Mouse (Mus musculus) adrenal gland, postnatal 10 days (tissue): ENCODE results near the gene St13. TPM values are rescaled to one million over a fixed set of nuclear protein-coding genes. Genes with fewer than 3 reads are reported as not detected.

Source experiments
- DNase-seq: peaks from one replicate; pipeline ENCODE4 v3.0.0; 2021; ENCODE audit warnings: mixed read lengths
- long read RNA-seq, 2 experiments: library from polyadenylated mRNA; stranded (forward); transcript quantifications; one replicate each; pipeline ENCODE4 v2.0.0; 2021
- total RNA-seq, 2 experiments: library from RNA; stranded (reverse); gene quantifications; 2 replicates each; pipeline ENCODE4 v1.2.3; 2021

Gene St13
- 100 to 1,000 TPM; 172 to 192 TPM for total RNA-seq
- long read RNA-seq, experiment 1, transcript St13-205 (12 exons, 3,346 nt) = major isoform, 210 of 271 reads
- long read RNA-seq, experiment 1, partial matches to known transcripts = 49 of 271 reads
- long read RNA-seq, experiment 1, other reads (novel, unspliced or antisense) = 12 of 271 reads
- long read RNA-seq, experiment 2, transcript St13-205 (12 exons, 3,346 nt) = major isoform, 82 of 90 reads
- long read RNA-seq, experiment 2, partial matches to known transcripts = 6 of 90 reads
- long read RNA-seq, experiment 2, other reads (novel, unspliced or antisense) = 2 of 90 reads

GRCm38 (mm10) chr15:81399638-81400315 lies at the start of gene St13, which contains the start of gene Xpnpep3:
Gene St13, minus strand, starts transcription at chr15:81400077.
Gene Xpnpep3, plus strand, starts transcription at chr15:81400138.
- peak; percentile 99 for DNase-seq

GRCm38 (mm10) chr15:81448463-81448862 lies 48.6 kb upstream of the St13 start:
- DNase-seq = peak; percentile 79

- DNase-seq = peak; percentile 30
Measured at GRCm38 (mm10) chr15:81439236-81439635, 39.4 kb upstream of the St13 start.

- DNase-seq = no peak
Measured at GRCm38 (mm10) chr15:81438345-81438744, 38.5 kb upstream of the St13 start.

- no peak for DNase-seq
Measured at GRCm38 (mm10) chr15:81431195-81431594, 31.3 kb upstream of the St13 start.

GRCm38 (mm10) chr15:81427947-81428346 lies 28.1 kb upstream of the St13 start:
- DNase-seq = no peak

- DNase-seq = no peak
Measured at GRCm38 (mm10) chr15:81425311-81425710, 25.4 kb upstream of the St13 start.

- DNase-seq = no peak
Measured at GRCm38 (mm10) chr15:81422156-81422681, 22.3 kb upstream of the St13 start.

- no peak for DNase-seq
Measured at GRCm38 (mm10) chr15:81421454-81421853, 21.6 kb upstream of the St13 start.

GRCm38 (mm10) chr15:81418065-81418464 lies 18.2 kb upstream of the St13 start:
- DNase-seq = no peak

GRCm38 (mm10) chr15:81416763-81417310 lies 17.0 kb upstream of the St13 start:
- peak; percentile 78 for DNase-seq

GRCm38 (mm10) chr15:81408199-81408598 lies 8.3 kb upstream of the St13 start, which contains the start of gene Dnajb7:
Gene Dnajb7, minus strand, starts transcription at chr15:81408299.
- DNase-seq = no peak

- no peak for DNase-seq
Measured at GRCm38 (mm10) chr15:81405008-81405407, 5.1 kb upstream of the St13 start.

- DNase-seq = no peak
Measured at GRCm38 (mm10) chr15:81399297-81399637, 610 bp downstream of the St13 start.

- DNase-seq = no peak
Measured at GRCm38 (mm10) chr15:81398189-81398588, 1.7 kb downstream of the St13 start.

- no peak for DNase-seq
Measured at GRCm38 (mm10) chr15:81394211-81394915, 5.5 kb downstream of the St13 start.

GRCm38 (mm10) chr15:81392997-81393396 lies 6.9 kb downstream of the St13 start:
- no peak for DNase-seq

- DNase-seq = no peak
Measured at GRCm38 (mm10) chr15:81386327-81386726, 13.6 kb downstream of the St13 start.

- DNase-seq = no peak
Measured at GRCm38 (mm10) chr15:81378845-81379244, 21.0 kb downstream of the St13 start.

- DNase-seq = no peak
Measured at GRCm38 (mm10) chr15:81374621-81375020, 25.3 kb downstream of the St13 start.

- no peak for DNase-seq
Measured at GRCm38 (mm10) chr15:81370356-81370755, 29.5 kb downstream of the St13 start.

- DNase-seq = no peak
Measured at GRCm38 (mm10) chr15:81368601-81369000, 31.3 kb downstream of the St13 start.

- DNase-seq = no peak
Measured at GRCm38 (mm10) chr15:81366241-81366640, 33.6 kb downstream of the St13 start.
